Mouse (Mus musculus) kidney, embryonic 16.5 days (tissue): ENCODE measurements around the gene Lpo. TPM values are rescaled to one million over a fixed set of nuclear protein-coding genes. Genes with fewer than 3 reads are reported as not detected.

Experiments used
- ATAC-seq: fragments of 200-750 bp; cut with Nextera tagmentation; 2 replicates; pipeline ENCODE4 v1.8.0; 2017; ENCODE audit warnings: moderate TSS enrichment; ENCODE audit not compliant: low FRiP score, low TSS enrichment
- H3K27ac ChIP-seq: fragments of 300-500 bp; sonication (generic); 2 replicates; pipeline ENCODE4 v1.5.1; 2014; ENCODE audit warnings: low read length
- H3K27me3 ChIP-seq: fragments of 300-500 bp; sonication (generic); 2 replicates; pipeline ENCODE4 v1.6.1; 2014; ENCODE audit warnings: low read length, control low read depth, mixed read lengths; ENCODE audit not compliant: insufficient read depth
- H3K36me3 ChIP-seq: fragments of 300-500 bp; sonication (generic); 2 replicates; pipeline ENCODE4 v1.6.1; 2014; ENCODE audit warnings: low read length, control low read depth, mixed read lengths; ENCODE audit not compliant: insufficient read depth
- H3K4me1 ChIP-seq: fragments of 300-500 bp; sonication (generic); 2 replicates; pipeline ENCODE4 v1.6.1; 2014; ENCODE audit warnings: low read length, control low read depth, mixed read lengths; ENCODE audit not compliant: insufficient read depth
- H3K4me2 ChIP-seq: fragments of 300-500 bp; sonication (generic); replicated peaks from 2 replicates; pipeline ENCODE4 v1.6.1; 2014; ENCODE audit warnings: low read depth, low read length
- H3K4me3 ChIP-seq: fragments of 300-500 bp; sonication (generic); 2 replicates; pipeline ENCODE4 v1.5.1; 2014; ENCODE audit warnings: mild to moderate bottlenecking, low read length
- H3K9ac ChIP-seq: fragments of 300-500 bp; sonication (generic); replicated peaks from 2 replicates; pipeline ENCODE4 v1.6.1; 2014; ENCODE audit warnings: low read length
- H3K9me3 ChIP-seq: fragments of 300-500 bp; sonication (generic); 2 replicates; pipeline ENCODE4 v1.6.1; 2016; ENCODE audit warnings: low read length, control low read depth
- WGBS: fragments of 180-500 bp; shearing (Covaris S2); extraction: QIAGEN DNeasy Blood & Tissue Kit; methylation state at CpG from one replicate; pipeline ENCODE4 v1.1.7; 2014; 5-methylcytosine and 5-hydroxymethylcytosine counted together
- polyA plus RNA-seq: library from polyadenylated mRNA; unstranded; fragments of >200 nt; fragmentation: Nextera tagmentation; extraction: Ambion mirVana; gene quantifications from 2 replicates; pipeline ENCODE4 v1.2.1, GENCODE M21; 2015

The Lpo gene
- polyA plus RNA-seq, 1 experiment from 2014 or later: 0.29 TPM

GRCm38 (mm10) chr11:87811396-87811795, 16.7 kb downstream of the Lpo start:
- Histone ChIP-seq H3K4me3 (no peak overlapping the region), H3K27ac (no peak overlapping the region), H3K27me3 (peaks cover 3% of the 10 kb centered on the region; the same call in 1 of the 2 replicates), H3K4me2 (no peak overlapping the region), H3K9me3 (no peaks in the 10 kb centered on the region), H3K4me1 (no peaks in the 10 kb centered on the region), H3K36me3 (no peaks in the 10 kb centered on the region), H3K9ac (no peak overlapping the region)
- WGBS: 54% methylated on average over 4 of the region's 4 CpGs
- no peak for ATAC-seq

- no peaks in the 10 kb centered on the region for H3K36me3 ChIP-seq
- no peaks in the 10 kb centered on the region for H3K27me3 ChIP-seq
- no peak overlapping the region for H3K4me2 ChIP-seq
- 79% methylated on average over 7 of the region's 7 CpGs for WGBS
- H3K4me3 ChIP-seq: no peak overlapping the region
- no peak for ATAC-seq
- H3K4me1 ChIP-seq: no peaks in the 10 kb centered on the region
- H3K27ac ChIP-seq: no peak overlapping the region
- no peaks in the 10 kb centered on the region for H3K9me3 ChIP-seq
- H3K9ac ChIP-seq: no peak overlapping the region
These were observed 19.9 kb downstream of the Lpo start for GRCm38 (mm10) chr11:87808236-87808635.

- Histone ChIP-seq H3K27me3 (no peaks in the 10 kb centered on the region), H3K36me3 (no peaks in the 10 kb centered on the region), H3K4me3 (no peak overlapping the region), H3K9me3 (no peaks in the 10 kb centered on the region), H3K9ac (no peak overlapping the region), H3K4me1 (no peaks in the 10 kb centered on the region), H3K27ac (no peak overlapping the region), H3K4me2 (no peak overlapping the region)
- ATAC-seq: no peak
- 71% methylated on average over 6 of the region's 6 CpGs for WGBS
These were observed 20.7 kb downstream of the Lpo start for GRCm38 (mm10) chr11:87807433-87807832.

- Histone ChIP-seq H3K4me2 (no peak overlapping the region), H3K27me3 (no peaks in the 10 kb centered on the region), H3K9me3 (no peaks in the 10 kb centered on the region), H3K4me3 (no peak overlapping the region), H3K4me1 (no peaks in the 10 kb centered on the region), H3K27ac (no peak overlapping the region), H3K9ac (no peak overlapping the region), H3K36me3 (no peaks in the 10 kb centered on the region)
- ATAC-seq: no peak
- WGBS: 76% methylated on average over 1 of the region's 1 CpGs
These were observed 22.6 kb downstream of the Lpo start for GRCm38 (mm10) chr11:87805448-87805847.

DNA sequence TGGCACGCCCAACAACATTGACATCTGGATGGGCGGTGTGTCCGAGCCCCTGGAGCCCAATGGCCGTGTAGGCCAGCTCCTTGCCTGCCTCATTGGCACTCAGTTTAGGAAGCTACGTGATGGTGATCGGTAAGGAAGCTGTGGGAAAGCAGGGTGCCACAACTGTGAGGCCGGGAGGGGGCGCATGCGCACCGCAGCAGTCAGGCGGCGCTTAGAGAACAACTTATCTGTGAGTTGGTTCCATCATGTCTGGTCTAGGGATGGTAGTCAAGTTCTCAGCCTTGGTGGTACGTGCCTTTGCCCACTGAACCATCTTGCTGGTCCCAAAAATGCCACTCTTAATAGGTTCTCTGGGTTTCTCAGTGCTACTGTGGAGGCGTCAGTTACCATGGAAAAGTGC, 25.5 kb downstream of the Lpo start:
- ATAC-seq: no peak
- 56% methylated on average over 14 of the region's 14 CpGs for WGBS
- Histone ChIP-seq H3K9me3 (no peaks in the 10 kb centered on the region), H3K27ac (no peak overlapping the region), H3K36me3 (no peaks in the 10 kb centered on the region), H3K4me1 (no peaks in the 10 kb centered on the region), H3K27me3 (no peaks in the 10 kb centered on the region), H3K9ac (no peak overlapping the region), H3K4me2 (no peak overlapping the region), H3K4me3 (no peak overlapping the region)

DNA sequence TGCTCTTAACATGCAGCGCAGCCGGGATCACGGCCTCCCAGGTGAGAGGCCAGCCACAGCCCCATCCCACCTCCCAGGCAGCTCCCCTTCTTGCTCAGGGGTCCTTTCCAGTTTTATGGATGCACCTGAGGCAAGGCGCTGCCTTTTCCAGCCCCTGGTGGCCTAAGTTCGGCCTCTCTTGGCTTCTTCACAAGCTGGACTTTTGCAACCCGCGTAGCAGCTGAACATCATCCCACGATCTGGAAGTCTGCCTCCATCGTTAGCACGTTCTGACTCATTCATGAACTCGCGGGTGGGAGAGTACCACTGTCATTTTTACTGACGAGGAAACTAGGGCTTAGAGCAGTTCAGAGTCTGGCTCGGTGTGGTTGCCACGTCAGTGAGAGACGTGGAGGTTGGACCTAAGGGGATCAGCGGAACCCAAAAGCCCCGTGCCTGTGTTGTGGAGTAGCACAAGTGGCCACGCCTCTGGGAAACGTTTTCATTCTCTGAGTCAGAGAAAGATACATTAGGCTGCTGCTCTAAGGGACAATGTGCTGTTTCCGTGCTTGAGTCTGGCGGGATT, 26.3 kb downstream of the Lpo start:
- WGBS: 80% methylated on average over 22 of the region's 22 CpGs
- H3K4me2 ChIP-seq: no peak overlapping the region
- no peaks in the 10 kb centered on the region for H3K9me3 ChIP-seq
- H3K27me3 ChIP-seq: no peaks in the 10 kb centered on the region
- H3K27ac ChIP-seq: no peak overlapping the region
- no peaks in the 10 kb centered on the region for H3K4me1 ChIP-seq
- H3K4me3 ChIP-seq: no peak overlapping the region
- no peak overlapping the region for H3K9ac ChIP-seq
- no peak for ATAC-seq
- no peaks in the 10 kb centered on the region for H3K36me3 ChIP-seq

DNA sequence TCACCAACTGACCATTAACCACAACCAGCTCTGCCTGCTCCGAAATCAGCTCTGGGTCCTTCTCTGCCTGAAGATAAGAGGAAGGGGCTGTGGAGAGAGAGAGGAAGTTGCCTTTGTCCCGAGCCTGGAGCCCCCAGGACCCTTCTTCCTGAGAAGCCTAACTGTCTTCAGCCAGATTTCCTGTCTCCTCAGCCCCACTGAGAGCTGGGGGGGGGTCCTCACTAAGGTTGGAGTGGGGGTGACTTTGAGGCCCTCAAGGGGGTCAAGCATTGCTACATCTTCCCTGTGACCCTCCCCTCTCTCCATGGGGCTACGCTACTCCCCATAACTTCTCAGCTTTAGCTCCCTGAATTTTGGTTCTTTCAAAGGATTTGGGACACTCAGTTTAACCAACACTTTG, 34.6 kb downstream of the Lpo start, which contains the start of gene Mpo:
TSS of gene Mpo (plus strand) at position 122 of the 400 bp plus-strand sequence.
- no peaks in the 10 kb centered on the region for H3K9me3 ChIP-seq
- no peak within 1 kb of the TSS for H3K9ac ChIP-seq
- H3K4me1 ChIP-seq: no peaks in the 10 kb centered on the region
- 60% methylated on average over 3 of the region's 3 CpGs for WGBS
- H3K36me3 ChIP-seq: no peaks in the 10 kb centered on the region
- ATAC-seq: no peak
- H3K27me3 ChIP-seq: no peaks in the 10 kb centered on the region
- H3K27ac ChIP-seq: no peak within 1 kb of the TSS
- no peak within 1 kb of the TSS for H3K4me3 ChIP-seq
- H3K4me2 ChIP-seq: no peak within 1 kb of the TSS

GRCm38 (mm10) chr11:87790088-87790487, 38.0 kb downstream of the Lpo start:
- Histone ChIP-seq H3K27ac (no peak overlapping the region), H3K9ac (no peak overlapping the region), H3K9me3 (no peaks in the 10 kb centered on the region), H3K4me1 (no peaks in the 10 kb centered on the region), H3K4me2 (no peak overlapping the region), H3K36me3 (no peaks in the 10 kb centered on the region), H3K4me3 (no peak overlapping the region), H3K27me3 (no peaks in the 10 kb centered on the region)
- no peak for ATAC-seq
- 93% methylated on average over 6 of the region's 6 CpGs for WGBS

DNA sequence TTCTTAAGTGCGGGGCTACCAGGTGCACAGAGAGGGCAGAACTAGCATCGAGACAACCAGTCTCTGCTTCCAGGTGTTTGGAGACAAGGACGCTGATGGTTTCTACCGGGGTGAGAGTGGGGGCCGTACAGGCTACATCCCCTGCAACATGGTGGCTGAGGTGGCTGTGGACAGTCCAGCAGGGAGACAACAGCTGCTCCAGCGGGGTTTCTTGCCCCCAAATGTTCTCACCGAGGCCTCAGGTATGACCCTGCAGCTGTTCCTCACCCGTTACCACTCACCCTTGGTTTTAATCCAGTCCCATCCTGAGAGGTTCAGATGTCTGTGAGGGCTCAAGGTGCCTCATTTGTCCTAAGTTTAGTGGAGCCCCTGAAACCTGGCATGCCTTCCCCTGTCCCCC, 48.0 kb downstream of the Lpo start:
- peaks cover 20% of the 10 kb centered on the region for H3K4me1 ChIP-seq
- no peak overlapping the region for H3K4me3 ChIP-seq
- H3K4me2 ChIP-seq: no peak overlapping the region
- no peak overlapping the region for H3K27ac ChIP-seq
- no peaks in the 10 kb centered on the region for H3K27me3 ChIP-seq
- H3K36me3 ChIP-seq: no peaks in the 10 kb centered on the region
- no peaks in the 10 kb centered on the region for H3K9me3 ChIP-seq
- H3K9ac ChIP-seq: no peak overlapping the region
- 80% methylated on average over 8 of the region's 8 CpGs for WGBS
- ATAC-seq: no peak

- ATAC-seq: no peak
- no peak overlapping the region for H3K4me2 ChIP-seq
- no peaks in the 10 kb centered on the region for H3K36me3 ChIP-seq
- H3K27me3 ChIP-seq: no peaks in the 10 kb centered on the region
- WGBS: 79% methylated on average over 4 of the region's 4 CpGs
- no peak overlapping the region for H3K9ac ChIP-seq
- no peak overlapping the region for H3K27ac ChIP-seq
- no peak overlapping the region for H3K4me3 ChIP-seq
- no peaks in the 10 kb centered on the region for H3K9me3 ChIP-seq
- H3K4me1 ChIP-seq: peaks cover 20% of the 10 kb centered on the region
These were observed 48.7 kb downstream of the Lpo start for GRCm38 (mm10) chr11:87779392-87779791.
